Mouse (Mus musculus): ENCODE results near the gene Wscd1. TPM values are rescaled to one million over a fixed set of nuclear protein-coding genes. Genes with fewer than 3 reads are reported as not detected.
A peak's percentile ranks its signal among the peaks of the same experiment; 100 is the strongest.
"Not testable (repeated sequence)": the region's sequence is repeated elsewhere in the genome, so short reads cannot be mapped to it uniquely, and the experiment has no call there.

The Wscd1 gene
- polyA plus RNA-seq, 1 experiment from 2014 or later = 4.1 TPM

- 69% methylated on average over 2 of the region's 2 CpGs for WGBS
- no peaks in the 10 kb centered on the region for H3K9me3 ChIP-seq
- no peak for ATAC-seq (ENCODE audit: extremely low read depth, insufficient number of reproducible peaks, low FRiP score, low TSS enrichment)
Observed at GRCm38 (mm10) chr11:71808521-71808920, 58.8 kb downstream of the Wscd1 start.

GRCm38 (mm10) chr11:71811828-71812227 is 62.1 kb downstream of the Wscd1 start:
- no peaks in the 10 kb centered on the region for H3K9me3 ChIP-seq
- 34% methylated on average over 2 of the region's 2 CpGs for WGBS
- H3K27me3 ChIP-seq (replicated peaks) = no peaks in the 10 kb centered on the region
- H3K27ac ChIP-seq (replicated peaks) = no peak overlapping the region
- H3K4me3 ChIP-seq = no peak overlapping the region
- H3K36me3 ChIP-seq = no peaks in the 10 kb centered on the region
- no peak overlapping the region for H3K4me2 ChIP-seq
- H3K9ac ChIP-seq = no peak overlapping the region
- no peak for ATAC-seq (ENCODE audit: extremely low read depth, insufficient number of reproducible peaks, low FRiP score, low TSS enrichment)
- peaks cover 5% of the 10 kb centered on the region; the same call in 1 of the 2 replicates for H3K4me1 ChIP-seq

More at GRCm38 (mm10) chr11:71808521-71808920, 58.8 kb downstream of the Wscd1 start:
- H3K36me3 ChIP-seq = no peaks in the 10 kb centered on the region
- H3K4me3 ChIP-seq = no peak overlapping the region
- no peak overlapping the region for H3K27ac ChIP-seq (replicated peaks)
- no peaks in the 10 kb centered on the region for H3K4me1 ChIP-seq
- H3K9ac ChIP-seq = no peak overlapping the region
- no peaks in the 10 kb centered on the region for H3K27me3 ChIP-seq (replicated peaks)
- no peak overlapping the region for H3K4me2 ChIP-seq

GRCm38 (mm10) chr11:71812921-71813320 is 63.2 kb downstream of the Wscd1 start:
- peaks cover 5% of the 10 kb centered on the region; the same call in 1 of the 2 replicates for H3K4me1 ChIP-seq
- WGBS = 77% methylated on average over 7 of the region's 7 CpGs
- no peak overlapping the region for H3K4me2 ChIP-seq
- no peaks in the 10 kb centered on the region for H3K36me3 ChIP-seq
- H3K9me3 ChIP-seq = no peaks in the 10 kb centered on the region
- no peak overlapping the region for H3K27ac ChIP-seq (replicated peaks)
- H3K27me3 ChIP-seq (replicated peaks) = no peaks in the 10 kb centered on the region
- H3K4me3 ChIP-seq = no peak overlapping the region
- ATAC-seq (ENCODE audit: extremely low read depth, insufficient number of reproducible peaks, low FRiP score, low TSS enrichment) = no peak
- no peak overlapping the region for H3K9ac ChIP-seq

GRCm38 (mm10) chr11:71814511-71814910 is 64.8 kb downstream of the Wscd1 start:
- Histone ChIP-seq H3K9me3 (no peaks in the 10 kb centered on the region), H3K36me3 (no peaks in the 10 kb centered on the region), H3K4me3 (no peak overlapping the region), H3K27ac (replicated peaks) (no peak overlapping the region), H3K4me1 (peaks cover 5% of the 10 kb centered on the region; the same call in 1 of the 2 replicates), H3K4me2 (no peak overlapping the region), H3K9ac (no peak overlapping the region), H3K27me3 (replicated peaks) (no peaks in the 10 kb centered on the region)
- WGBS = 36% methylated on average over 7 of the region's 7 CpGs
- no peak for ATAC-seq (ENCODE audit: extremely low read depth, insufficient number of reproducible peaks, low FRiP score, low TSS enrichment)

- H3K27ac ChIP-seq (replicated peaks) = no peak overlapping the region
Observed at GRCm38 (mm10) chr11:71815326-71815725, 65.6 kb downstream of the Wscd1 start.

GRCm38 (mm10) chr11:71816918-71817317 is 67.2 kb downstream of the Wscd1 start:
- no peaks in the 10 kb centered on the region for H3K36me3 ChIP-seq
- no peak for ATAC-seq (ENCODE audit: extremely low read depth, insufficient number of reproducible peaks, low FRiP score, low TSS enrichment)
- 0 out of 2 replicates have a peak, but pooled peaks cover 5% of the 10 kb centered on the region for H3K27me3 ChIP-seq (replicated peaks)
- H3K4me2 ChIP-seq = no peak overlapping the region
- no peak overlapping the region for H3K9ac ChIP-seq
- 68% methylated on average over 3 of the region's 3 CpGs for WGBS
- peaks cover 5% of the 10 kb centered on the region; the same call in 1 of the 2 replicates for H3K4me1 ChIP-seq
- no peaks in the 10 kb centered on the region for H3K9me3 ChIP-seq
- no peak overlapping the region for H3K27ac ChIP-seq (replicated peaks)
- H3K4me3 ChIP-seq = no peak overlapping the region

More at GRCm38 (mm10) chr11:71815326-71815725, 65.6 kb downstream of the Wscd1 start:
- Histone ChIP-seq H3K9me3 (no peaks in the 10 kb centered on the region), H3K9ac (no peak overlapping the region), H3K4me2 (no peak overlapping the region), H3K4me3 (no peak overlapping the region), H3K36me3 (no peaks in the 10 kb centered on the region), H3K27me3 (replicated peaks) (no peaks in the 10 kb centered on the region), H3K4me1 (peaks cover 5% of the 10 kb centered on the region; the same call in 1 of the 2 replicates)
- no peak for ATAC-seq (ENCODE audit: extremely low read depth, insufficient number of reproducible peaks, low FRiP score, low TSS enrichment)
- WGBS = 66% methylated on average over 6 of the region's 6 CpGs

- Histone ChIP-seq H3K9me3 (no peaks in the 10 kb centered on the region), H3K4me1 (peaks cover 5% of the 10 kb centered on the region; the same call in 1 of the 2 replicates), H3K36me3 (no peaks in the 10 kb centered on the region), H3K9ac (no peak overlapping the region), H3K4me3 (no peak overlapping the region), H3K4me2 (no peak overlapping the region), H3K27ac (replicated peaks) (no peak overlapping the region), H3K27me3 (replicated peaks) (0 out of 2 replicates have a peak, but pooled peaks cover 5% of the 10 kb centered on the region)
- ATAC-seq (ENCODE audit: extremely low read depth, insufficient number of reproducible peaks, low FRiP score, low TSS enrichment) = no peak
- WGBS = 56% methylated on average over 4 of the region's 4 CpGs
Observed at GRCm38 (mm10) chr11:71817341-71817740, 67.6 kb downstream of the Wscd1 start.

GRCm38 (mm10) chr11:71818111-71818510 is 68.4 kb downstream of the Wscd1 start:
- H3K4me3 ChIP-seq = no peak overlapping the region
- peaks cover 5% of the 10 kb centered on the region; the same call in 1 of the 2 replicates for H3K4me1 ChIP-seq
- no peak for ATAC-seq (ENCODE audit: extremely low read depth, insufficient number of reproducible peaks, low FRiP score, low TSS enrichment)
- 52% methylated on average over 5 of the region's 5 CpGs for WGBS
- H3K27me3 ChIP-seq (replicated peaks) = 0 out of 2 replicates have a peak, but pooled peaks cover 5% of the 10 kb centered on the region
- H3K27ac ChIP-seq (replicated peaks) = no peak overlapping the region
- H3K36me3 ChIP-seq = no peaks in the 10 kb centered on the region
- no peak overlapping the region for H3K4me2 ChIP-seq
- no peak overlapping the region for H3K9ac ChIP-seq
- no peaks in the 10 kb centered on the region for H3K9me3 ChIP-seq

GRCm38 (mm10) chr11:71819901-71820300 is 70.2 kb downstream of the Wscd1 start:
- Histone ChIP-seq H3K9ac (no peak overlapping the region), H3K9me3 (no peaks in the 10 kb centered on the region), H3K4me2 (no peak overlapping the region), H3K36me3 (no peaks in the 10 kb centered on the region), H3K27me3 (replicated peaks) (0 out of 2 replicates have a peak, but pooled peaks cover 5% of the 10 kb centered on the region), H3K27ac (replicated peaks) (no peak overlapping the region), H3K4me3 (no peak overlapping the region), H3K4me1 (no peaks in the 10 kb centered on the region)
- ATAC-seq (ENCODE audit: extremely low read depth, insufficient number of reproducible peaks, low FRiP score, low TSS enrichment) = no peak
- WGBS = 65% methylated on average over 9 of the region's 9 CpGs

GRCm38 (mm10) chr11:71820847-71821246 is 71.1 kb downstream of the Wscd1 start:
- WGBS = 38% methylated on average over 10 of the region's 10 CpGs
- Histone ChIP-seq H3K4me1 (no peaks in the 10 kb centered on the region), H3K36me3 (no peaks in the 10 kb centered on the region), H3K9ac (no peak overlapping the region), H3K27me3 (replicated peaks) (peaks cover 5% of the 10 kb centered on the region; the same call in 1 of the 2 replicates), H3K27ac (replicated peaks) (no peak overlapping the region), H3K4me2 (0 out of 2 replicates have a peak overlapping the region, but pooled peaks have one; percentile 1), H3K9me3 (no peaks in the 10 kb centered on the region), H3K4me3 (no peak overlapping the region)
- ATAC-seq (ENCODE audit: extremely low read depth, insufficient number of reproducible peaks, low FRiP score, low TSS enrichment) = no peak

- H3K27me3 ChIP-seq (replicated peaks); H3K36me3 ChIP-seq; H3K4me2 ChIP-seq; H3K4me1 ChIP-seq; H3K9me3 ChIP-seq; H3K27ac ChIP-seq (replicated peaks); H3K4me3 ChIP-seq; ATAC-seq (ENCODE audit: extremely low read depth, insufficient number of reproducible peaks, low FRiP score, low TSS enrichment); H3K9ac ChIP-seq: not testable (repeated sequence)
- 66% methylated on average over 6 of the region's 6 CpGs for WGBS
Observed at GRCm38 (mm10) chr11:71821526-71821925, 71.8 kb downstream of the Wscd1 start.

- H3K9ac ChIP-seq = no peak overlapping the region
- H3K27me3 ChIP-seq (replicated peaks) = peaks cover 5% of the 10 kb centered on the region; the same call in 1 of the 2 replicates
- H3K4me1 ChIP-seq = no peaks in the 10 kb centered on the region
- no peaks in the 10 kb centered on the region for H3K36me3 ChIP-seq
- ATAC-seq (ENCODE audit: extremely low read depth, insufficient number of reproducible peaks, low FRiP score, low TSS enrichment) = no peak
- no peaks in the 10 kb centered on the region for H3K9me3 ChIP-seq
- 80% methylated on average over 5 of the region's 5 CpGs for WGBS
- H3K4me3 ChIP-seq = no peak overlapping the region
- H3K27ac ChIP-seq (replicated peaks) = no peak overlapping the region
- no peak overlapping the region for H3K4me2 ChIP-seq
Observed at GRCm38 (mm10) chr11:71822031-71822430, 72.3 kb downstream of the Wscd1 start.
